Mouse (Mus musculus) thymus, postnatal 4 days (tissue): ENCODE data around the gene Il2.
A peak's percentile ranks its signal among the peaks of the same experiment; 100 is the strongest.

Experiments
- DNase-seq: peaks from one replicate; pipeline ENCODE4 v3.0.0; 2021

The Il2 gene

GRCm38 (mm10) chr3:37125655-37126054 is at the start of gene Il2:
Il2 (minus strand) TSS chr3:37125959.
- DNase-seq: peak; percentile 21

DNA sequence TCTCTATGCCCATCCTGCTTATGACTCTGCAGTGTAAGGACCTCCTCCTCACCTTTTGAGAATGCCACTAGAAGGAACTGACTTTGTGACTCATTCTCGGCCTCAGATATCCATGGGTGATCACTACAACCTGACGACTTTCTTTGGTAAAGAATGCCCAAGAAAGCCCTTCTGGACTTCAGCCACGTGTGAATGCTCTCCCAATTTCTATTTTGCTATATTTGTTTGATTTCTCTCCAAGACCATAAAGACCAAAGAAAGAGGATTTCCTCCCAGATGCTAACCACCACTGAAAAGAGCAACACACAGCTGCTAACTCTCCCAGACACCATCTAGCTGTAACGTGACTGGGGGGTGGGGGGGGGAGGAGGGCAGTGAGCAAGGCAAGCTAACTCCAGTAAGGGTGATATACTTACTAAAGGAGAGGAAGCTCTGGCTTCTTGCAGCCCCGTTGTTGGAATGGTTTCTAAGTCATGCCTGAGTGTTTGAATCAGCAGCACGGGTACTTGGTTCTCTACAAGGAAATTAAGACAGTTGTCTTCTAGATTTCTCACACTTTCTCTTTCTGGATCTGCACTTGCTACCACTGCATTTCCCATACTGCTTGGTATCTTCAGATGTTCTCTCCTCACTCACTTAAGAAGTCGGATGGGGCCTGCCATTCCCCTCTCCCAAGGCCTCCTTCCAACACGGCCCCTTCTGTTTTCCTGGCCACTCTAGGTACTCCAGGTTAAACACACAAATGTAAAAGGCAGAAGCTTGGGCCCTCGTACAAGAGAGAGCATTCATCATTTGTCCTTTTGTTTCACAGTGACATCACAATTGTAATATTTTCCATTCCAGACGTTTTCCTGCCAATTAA is 49.2 kb upstream of the Il2 start:
- no peak for DNase-seq

GRCm38 (mm10) chr3:37173285-37173684 is 47.5 kb upstream of the Il2 start:
- DNase-seq: no peak

DNA sequence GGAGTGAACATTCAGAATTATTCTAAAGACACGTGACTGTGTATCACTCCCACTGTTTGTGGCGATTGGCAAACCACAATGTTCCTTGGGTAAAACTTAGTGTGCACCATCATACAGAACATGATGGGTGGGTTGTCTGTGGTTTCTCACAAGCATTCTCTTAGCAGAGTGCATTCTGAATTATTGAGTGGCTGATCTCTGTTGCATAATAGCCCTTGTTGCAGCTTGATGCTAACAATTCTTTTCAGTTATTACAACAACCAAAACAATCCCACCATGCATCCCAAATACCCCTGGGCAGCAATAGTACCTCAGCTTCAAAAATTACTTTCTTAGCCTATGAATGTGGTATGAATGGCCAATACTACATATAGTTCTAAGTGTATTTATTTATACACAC is 43.5 kb upstream of the Il2 start:
- no peak for DNase-seq

GRCm38 (mm10) chr3:37161096-37161495 is 35.3 kb upstream of the Il2 start:
- DNase-seq: no peak

- no peak for DNase-seq
These were observed 32.5 kb upstream of the Il2 start for GRCm38 (mm10) chr3:37158246-37158645.

DNA sequence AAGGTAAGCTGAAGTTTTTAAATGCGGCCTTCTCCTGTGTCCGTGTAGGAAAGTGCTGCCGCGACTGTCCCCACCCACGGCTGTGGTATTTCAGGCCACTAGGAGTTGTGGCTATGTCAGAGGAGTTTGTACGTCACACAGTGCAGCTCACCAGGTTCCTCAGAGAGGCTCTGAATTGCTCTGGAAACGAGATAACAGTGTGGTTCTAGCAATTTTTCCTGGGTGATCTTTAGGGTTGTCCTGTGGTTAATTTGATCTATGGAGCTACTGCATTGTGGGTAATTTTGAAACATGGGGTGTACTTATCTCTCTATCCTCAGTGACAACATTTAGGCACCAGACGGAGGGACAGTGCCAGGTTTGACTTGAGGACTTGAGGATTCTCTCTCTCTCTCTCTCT is 31.3 kb upstream of the Il2 start:
- no peak for DNase-seq

GRCm38 (mm10) chr3:37154396-37154795 is 28.6 kb upstream of the Il2 start:
- DNase-seq: no peak

DNA sequence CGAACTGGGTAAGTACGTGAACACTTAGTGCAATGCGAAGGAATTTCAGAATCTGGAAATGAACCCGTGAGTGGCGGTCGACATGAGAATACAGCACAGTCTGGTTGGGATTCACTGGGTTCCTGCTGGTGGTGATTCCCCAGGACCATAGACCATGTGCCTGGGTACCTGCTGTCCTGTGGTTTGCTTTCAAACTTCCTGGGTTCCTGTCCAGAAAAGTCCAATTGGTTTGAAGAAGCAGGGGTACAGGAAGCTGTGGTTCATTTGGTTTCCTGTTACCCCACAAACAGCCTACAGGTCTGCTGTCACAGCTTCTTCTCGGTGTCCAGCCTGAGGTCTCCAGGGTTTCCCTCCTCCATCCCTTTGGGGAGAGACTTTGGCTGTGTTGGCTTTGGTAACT is 27.2 kb upstream of the Il2 start:
- DNase-seq: no peak

GRCm38 (mm10) chr3:37152274-37152673 is 26.5 kb upstream of the Il2 start:
- peak; percentile 24 for DNase-seq

DNA sequence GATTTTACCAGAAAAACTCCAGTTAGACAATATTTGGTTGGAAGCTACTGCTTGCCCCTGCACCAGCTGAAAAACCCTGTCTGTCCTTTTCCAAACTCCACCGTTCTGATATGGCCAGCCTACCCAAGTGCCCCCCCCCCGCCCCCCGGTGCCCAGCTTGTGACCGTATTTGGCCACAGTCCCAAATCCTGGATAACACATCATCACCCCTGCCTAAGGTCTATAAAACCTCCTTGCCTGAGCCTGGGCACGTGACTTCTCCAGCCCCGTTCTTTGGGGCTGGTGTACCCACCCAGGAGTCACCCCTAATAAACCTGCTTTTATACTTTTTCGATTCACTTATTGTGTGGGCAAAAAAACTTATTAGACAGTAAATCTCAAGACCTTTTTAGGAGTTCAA is 21.1 kb upstream of the Il2 start:
- DNase-seq: no peak

GRCm38 (mm10) chr3:37146406-37146805 is 20.6 kb upstream of the Il2 start:
- DNase-seq: no peak

DNA sequence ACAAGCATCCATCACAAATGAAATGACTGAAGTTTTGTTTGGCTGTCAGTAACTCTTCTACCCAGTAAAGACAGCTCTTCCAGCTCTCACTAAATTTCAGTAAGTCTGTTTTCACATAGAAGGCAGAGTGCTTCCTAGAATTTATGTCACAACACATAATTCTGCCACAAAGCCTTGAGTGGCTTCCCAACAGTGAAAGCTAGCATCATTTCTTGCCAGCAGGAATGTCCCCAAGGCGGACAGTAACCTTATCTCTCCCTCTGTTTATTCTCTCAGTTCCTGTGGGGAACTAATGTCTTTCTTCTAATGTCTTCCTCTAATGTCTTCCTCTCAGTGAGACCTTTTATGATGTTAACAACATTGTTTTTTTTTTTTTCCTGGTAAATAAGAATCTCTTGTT is 19.2 kb upstream of the Il2 start:
- DNase-seq: no peak

DNA sequence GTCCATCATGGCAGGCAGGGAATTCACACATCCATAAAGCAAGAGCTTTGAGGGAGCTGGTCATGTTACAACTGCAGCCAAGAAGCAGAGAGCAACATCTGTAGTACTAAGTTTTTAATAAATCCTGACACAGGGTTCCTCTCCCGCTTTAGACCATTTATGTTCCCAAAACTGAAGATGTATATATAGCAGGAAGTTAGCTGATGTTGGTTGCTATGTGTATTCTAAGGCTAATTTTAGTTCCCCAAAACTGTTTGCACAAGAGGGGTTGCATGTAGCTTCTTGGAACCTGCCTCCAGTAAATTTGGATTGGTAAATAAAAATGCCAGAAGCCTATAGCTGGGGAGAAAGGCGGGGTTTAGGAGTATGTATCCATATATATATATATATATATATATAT is 16.1 kb upstream of the Il2 start:
- no peak for DNase-seq

- DNase-seq: no peak
These were observed 14.6 kb upstream of the Il2 start for GRCm38 (mm10) chr3:37140168-37140906.

- no peak for DNase-seq
These were observed 13.4 kb upstream of the Il2 start for GRCm38 (mm10) chr3:37139192-37139591.

- DNase-seq: no peak
These were observed 11.5 kb upstream of the Il2 start for GRCm38 (mm10) chr3:37137231-37137630.

GRCm38 (mm10) chr3:37129063-37129462 is 3.3 kb upstream of the Il2 start:
- DNase-seq: no peak

DNA sequence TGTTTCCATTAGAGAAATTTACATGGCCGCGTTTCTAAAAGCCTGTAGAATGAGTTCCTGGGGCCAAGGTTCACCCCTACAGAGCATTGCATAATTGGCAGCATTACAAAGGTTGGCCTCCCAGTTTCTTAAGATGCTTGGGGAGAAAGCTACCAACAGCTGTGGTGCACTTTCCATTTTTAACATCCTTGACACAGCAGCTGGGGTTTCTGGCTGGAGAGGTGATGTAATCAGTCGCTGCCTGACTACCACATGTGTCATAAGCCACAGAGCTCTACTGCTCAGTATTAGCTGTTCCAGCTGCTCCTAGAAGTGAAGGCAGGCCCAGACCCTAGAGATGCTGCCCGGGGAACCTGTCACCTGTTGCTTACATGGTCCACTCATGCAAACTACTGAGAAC is 2.5 kb upstream of the Il2 start:
- DNase-seq: peak; percentile 14

GRCm38 (mm10) chr3:37126162-37126561 is 403 bp upstream of the Il2 start:
- DNase-seq: no peak

DNA sequence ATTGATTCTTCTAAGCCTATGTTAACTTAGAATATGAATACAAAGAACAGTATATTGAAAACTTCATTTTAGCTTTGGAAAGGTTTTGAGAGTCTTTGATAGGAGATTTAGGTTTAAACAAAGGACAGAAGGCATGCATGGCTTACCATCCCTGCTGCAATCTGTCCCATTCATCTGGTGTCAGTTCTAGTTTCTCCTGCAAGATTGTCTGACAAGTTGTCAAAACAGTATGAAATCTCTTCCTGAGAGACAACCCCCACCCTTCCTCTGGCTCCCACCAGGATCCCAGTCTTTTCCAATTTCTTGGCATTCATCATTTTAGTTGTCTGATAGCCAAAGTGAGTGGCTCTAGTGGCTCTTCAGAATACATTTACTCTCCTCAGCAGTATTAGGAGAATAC is 35.0 kb downstream of the Il2 start:
- no peak for DNase-seq

GRCm38 (mm10) chr3:37084860-37085259 is 40.9 kb downstream of the Il2 start:
- no peak for DNase-seq

DNA sequence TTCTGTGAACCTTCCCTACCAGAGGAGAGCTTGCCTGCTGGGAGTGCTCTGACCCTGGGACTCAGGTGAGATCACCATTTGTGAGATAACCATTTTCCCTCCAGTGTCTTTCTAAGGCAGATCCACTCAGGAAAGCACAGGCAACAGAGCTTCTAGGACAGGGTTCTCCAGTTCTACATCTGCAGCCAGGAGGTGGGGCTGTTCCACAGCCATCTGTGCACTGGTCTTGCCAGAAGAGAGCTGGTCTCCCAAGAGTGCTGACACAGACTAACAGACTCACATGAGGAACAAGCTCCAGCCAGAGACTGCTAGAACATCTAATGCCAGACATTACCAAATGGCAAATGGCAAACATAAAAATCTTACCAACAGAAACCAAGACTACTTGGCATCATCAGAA is 52.5 kb downstream of the Il2 start:
- DNase-seq: peak; percentile 45
